Mouse (Mus musculus) midbrain, embryonic 10.5 days (tissue): Measurements from ENCODE around the gene Vps26c. TPM values are rescaled to one million over a fixed set of nuclear protein-coding genes. Genes with fewer than 3 reads are reported as not detected.

Experiments used
- DNase-seq: peaks from one replicate; pipeline ENCODE4 v3.0.0-alpha.2; 2017; ENCODE audit warnings: low spot score
- H3K27ac ChIP-seq: fragments of 300-500 bp; sonication (generic); replicated peaks from 2 replicates; pipeline ENCODE4 v1.5.1; 2016; ENCODE audit warnings: mild to moderate bottlenecking
- H3K27me3 ChIP-seq: fragments of 300-500 bp; sonication (generic); 2 replicates; pipeline ENCODE4 v1.6.1; 2016; ENCODE audit warnings: low read depth, mild to moderate bottlenecking; ENCODE audit not compliant: poor library complexity, severe bottlenecking
- H3K36me3 ChIP-seq: fragments of 300-500 bp; sonication (generic); 2 replicates; pipeline ENCODE4 v1.6.1; 2016; ENCODE audit warnings: mild to moderate bottlenecking, moderate library complexity
- H3K4me1 ChIP-seq: fragments of 300-500 bp; sonication (generic); 2 replicates; pipeline ENCODE4 v1.6.1; 2016
- H3K4me3 ChIP-seq: fragments of 300-500 bp; sonication (generic); 2 replicates; pipeline ENCODE4 v1.5.1; 2016; ENCODE audit warnings: mild to moderate bottlenecking, moderate library complexity
- H3K9me3 ChIP-seq: fragments of 300-500 bp; sonication (generic); replicated peaks from 2 replicates; pipeline ENCODE4 v1.6.1; 2016; ENCODE audit warnings: mild to moderate bottlenecking
- WGBS: fragments of 180-500 bp; shearing (Covaris S2); methylation state at CpG from one replicate; pipeline ENCODE4 v1.1.7; 2016; 5-methylcytosine and 5-hydroxymethylcytosine counted together
- polyA plus RNA-seq: library from polyadenylated mRNA; unstranded; fragments of >200 nt; fragmentation: Nextera tagmentation; extraction: Ambion mirVana; gene quantifications from 2 replicates; pipeline ENCODE4 v1.2.1, GENCODE M21; 2016

Gene Vps26c
- polyA plus RNA-seq, 1 experiment from 2014 or later = 63.4 TPM

DNA sequence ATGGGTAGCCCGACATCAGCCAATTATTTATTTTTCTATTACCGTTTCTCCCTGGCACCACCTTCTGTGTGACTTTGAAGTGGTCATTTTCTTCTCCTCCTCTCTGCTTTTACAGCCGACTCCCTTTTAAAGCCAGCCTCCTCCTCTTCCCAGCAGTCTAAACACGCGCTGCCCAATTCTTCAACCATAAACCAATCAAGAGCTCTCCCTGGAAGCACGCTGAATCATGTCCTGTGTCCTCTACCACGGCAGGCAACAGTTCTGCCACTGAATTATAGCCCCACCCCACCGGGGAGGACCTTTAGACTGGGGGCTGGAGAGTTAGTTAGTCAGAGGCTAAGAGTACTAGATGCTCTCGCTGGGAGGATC is 10.5 kb upstream of the Vps26c start:
- WGBS = 72% methylated on average over 9 of the region's 9 CpGs
- H3K27ac ChIP-seq = no peak overlapping the region
- no peaks in the 10 kb centered on the region for H3K36me3 ChIP-seq
- no peaks in the 10 kb centered on the region for H3K27me3 ChIP-seq
- no peak for DNase-seq
- H3K9me3 ChIP-seq = no peaks in the 10 kb centered on the region
- no peak overlapping the region for H3K4me3 ChIP-seq
- no peaks in the 10 kb centered on the region for H3K4me1 ChIP-seq

DNA sequence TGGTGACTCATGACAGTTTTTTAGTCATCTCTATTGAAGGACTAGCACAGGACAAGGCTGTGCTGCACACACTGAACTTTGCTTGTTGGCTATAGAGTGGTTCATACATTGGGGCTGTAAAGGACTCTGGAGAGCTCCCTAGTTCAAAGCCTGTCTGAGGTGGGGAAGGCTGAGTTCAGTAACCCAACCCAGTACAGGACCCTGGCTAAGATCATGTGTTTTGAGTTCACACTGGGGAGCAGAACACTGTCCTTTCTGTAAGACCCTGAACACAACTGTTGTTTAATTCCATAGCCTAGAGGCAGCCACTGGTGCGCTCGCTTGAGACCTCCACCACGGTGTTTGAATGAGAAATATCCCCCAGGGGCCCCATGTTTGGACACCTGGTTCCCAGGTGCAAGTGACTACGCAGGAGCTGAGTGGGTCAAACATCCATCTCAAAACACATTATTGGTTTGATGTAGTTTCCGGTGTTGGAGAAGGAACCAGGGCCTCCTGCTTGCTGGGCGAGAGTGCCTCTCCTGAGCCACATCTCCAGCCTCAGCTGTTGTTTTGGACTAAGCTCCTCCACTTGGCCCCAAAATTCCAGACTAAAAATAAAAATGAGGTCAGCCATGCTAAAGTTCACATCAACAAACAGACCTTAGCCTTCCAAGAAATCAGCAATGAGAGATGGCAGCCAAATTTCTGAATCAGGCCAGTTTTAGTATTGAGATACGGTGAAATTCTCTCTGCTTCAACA is 10.0 kb upstream of the Vps26c start:
- H3K27ac ChIP-seq = no peak overlapping the region
- no peaks in the 10 kb centered on the region for H3K9me3 ChIP-seq
- DNase-seq = no peak
- 79% methylated on average over 7 of the region's 7 CpGs for WGBS
- no peaks in the 10 kb centered on the region for H3K4me1 ChIP-seq
- H3K36me3 ChIP-seq = no peaks in the 10 kb centered on the region
- no peak overlapping the region for H3K4me3 ChIP-seq
- H3K27me3 ChIP-seq = no peaks in the 10 kb centered on the region

DNA sequence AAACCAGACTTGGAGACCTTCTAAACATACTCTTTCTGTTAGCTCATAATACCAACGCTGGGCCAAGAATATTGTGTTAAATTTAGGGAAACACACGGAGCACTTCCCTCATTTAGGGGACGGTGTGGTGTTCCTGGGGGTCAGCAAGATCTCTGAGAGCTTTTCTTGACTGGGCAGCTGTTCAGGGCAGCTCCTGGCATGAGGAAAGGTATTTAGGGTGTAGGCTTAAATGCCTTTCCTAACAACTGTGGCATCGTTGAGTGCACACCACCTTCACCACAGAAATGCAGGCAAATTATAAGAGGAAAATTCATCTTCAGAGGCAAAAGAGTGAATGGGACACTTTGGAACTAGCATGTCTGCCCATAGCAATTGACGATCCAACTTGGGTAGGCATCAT is 9.1 kb upstream of the Vps26c start:
- Histone ChIP-seq H3K27me3 (no peaks in the 10 kb centered on the region), H3K9me3 (no peaks in the 10 kb centered on the region), H3K4me3 (no peak overlapping the region), H3K4me1 (no peaks in the 10 kb centered on the region), H3K27ac (no peak overlapping the region), H3K36me3 (no peaks in the 10 kb centered on the region)
- no peak for DNase-seq
- 88% methylated on average over 5 of the region's 5 CpGs for WGBS

DNA sequence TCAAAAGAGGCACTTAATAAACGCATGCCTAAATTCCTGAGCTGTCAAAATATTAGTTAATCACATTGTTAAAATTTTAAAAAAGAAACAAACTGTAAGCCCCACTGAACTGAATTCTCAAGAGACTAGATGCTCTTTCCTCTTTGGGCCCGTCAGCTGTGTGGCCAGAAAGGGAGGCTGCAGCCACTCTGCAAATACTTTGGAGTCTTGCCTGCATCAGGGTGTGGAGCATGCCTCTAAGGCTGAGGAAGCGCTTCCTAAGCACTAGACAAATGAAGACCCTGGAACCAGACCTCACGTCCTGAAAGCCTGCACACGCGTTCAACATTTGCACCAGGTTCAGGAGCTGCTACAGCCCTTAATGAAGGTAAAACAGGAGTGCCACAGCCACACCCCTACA is 7.0 kb upstream of the Vps26c start:
- no peak overlapping the region for H3K4me3 ChIP-seq
- H3K4me1 ChIP-seq = no peaks in the 10 kb centered on the region
- no peak overlapping the region for H3K27ac ChIP-seq
- H3K27me3 ChIP-seq = no peaks in the 10 kb centered on the region
- no peaks in the 10 kb centered on the region for H3K36me3 ChIP-seq
- DNase-seq = no peak
- no peaks in the 10 kb centered on the region for H3K9me3 ChIP-seq
- WGBS = 84% methylated on average over 6 of the region's 6 CpGs

DNA sequence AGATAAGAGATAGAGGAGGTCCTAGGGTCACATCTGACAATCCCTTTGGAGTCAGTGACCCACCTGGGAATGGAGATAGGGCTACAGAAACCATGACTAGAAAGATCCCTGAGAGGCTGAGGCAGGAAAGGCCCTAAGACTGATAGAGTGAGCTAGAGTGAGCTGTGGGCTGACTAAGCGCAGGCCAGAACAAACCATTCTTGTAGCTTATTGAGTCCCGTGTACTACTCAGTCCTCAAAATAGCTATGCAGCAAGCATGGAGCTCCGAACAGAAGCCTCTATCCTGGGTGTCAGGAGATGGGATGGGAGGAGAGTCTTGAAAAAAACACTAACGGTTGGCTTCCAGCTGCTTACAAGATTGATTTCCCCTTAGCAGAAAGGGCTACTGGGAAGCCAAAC is 4.6 kb upstream of the Vps26c start:
- no peak for DNase-seq
- H3K9me3 ChIP-seq = no peaks in the 10 kb centered on the region
- H3K27me3 ChIP-seq = no peaks in the 10 kb centered on the region
- peaks cover 8% of the 10 kb centered on the region for H3K4me1 ChIP-seq
- no peaks in the 10 kb centered on the region for H3K36me3 ChIP-seq
- H3K27ac ChIP-seq = no peak overlapping the region
- WGBS = 93% methylated on average over 4 of the region's 4 CpGs
- H3K4me3 ChIP-seq = no peak overlapping the region

DNA sequence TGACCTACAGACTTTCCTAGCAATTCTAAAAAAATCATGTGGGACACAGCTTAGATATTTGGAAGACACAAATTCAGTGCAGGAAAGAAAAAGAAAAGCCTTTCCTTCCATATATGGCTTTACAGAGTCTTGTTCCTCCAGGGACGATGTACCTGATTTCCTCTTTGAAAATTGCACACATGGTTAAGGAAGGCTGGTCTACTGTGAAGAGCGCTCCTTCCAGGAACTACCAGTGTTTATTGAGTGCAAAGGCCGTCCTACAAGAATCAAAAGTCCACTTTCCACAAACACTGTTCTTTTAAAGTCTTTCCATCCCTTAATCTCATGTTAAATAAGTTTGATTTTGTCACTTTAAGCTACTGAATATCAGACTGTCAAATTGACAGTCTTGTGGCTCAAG is 916 bp upstream of the Vps26c start:
- H3K27ac ChIP-seq = peak overlapping the region; percentile 92
- H3K4me1 ChIP-seq = peaks cover 29% of the 10 kb centered on the region
- no peaks in the 10 kb centered on the region for H3K36me3 ChIP-seq
- no peak for DNase-seq
- no peaks in the 10 kb centered on the region for H3K27me3 ChIP-seq
- 74% methylated on average over 3 of the region's 3 CpGs for WGBS
- H3K4me3 ChIP-seq = peak overlapping the region; percentile 96
- H3K9me3 ChIP-seq = no peaks in the 10 kb centered on the region

DNA sequence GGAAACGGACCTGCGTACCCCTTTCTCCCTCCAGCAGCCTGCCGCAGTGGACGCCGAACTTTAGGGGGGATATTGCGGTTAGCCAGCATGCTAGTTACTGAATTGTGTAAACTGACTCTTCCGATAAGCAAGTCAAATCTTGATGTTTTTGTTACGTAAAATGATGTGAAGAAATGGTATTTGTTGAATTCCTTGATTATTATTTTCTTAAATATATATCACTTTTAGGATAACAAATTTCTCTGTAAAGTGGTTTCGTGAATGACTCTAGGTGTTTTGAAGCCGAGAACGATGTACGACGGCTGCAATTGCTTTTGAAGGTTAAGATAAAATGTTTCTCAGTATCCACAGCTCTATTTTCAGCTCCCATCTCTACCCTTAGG is 513 bp upstream of the Vps26c start:
- Histone ChIP-seq H3K27ac (peak overlapping the region; percentile 92), H3K36me3 (no peaks in the 10 kb centered on the region), H3K9me3 (no peaks in the 10 kb centered on the region), H3K4me3 (peak overlapping the region; percentile 96), H3K27me3 (no peaks in the 10 kb centered on the region), H3K4me1 (peaks cover 29% of the 10 kb centered on the region)
- 9% methylated on average over 13 of the region's 13 CpGs for WGBS
- DNase-seq = no peak

DNA sequence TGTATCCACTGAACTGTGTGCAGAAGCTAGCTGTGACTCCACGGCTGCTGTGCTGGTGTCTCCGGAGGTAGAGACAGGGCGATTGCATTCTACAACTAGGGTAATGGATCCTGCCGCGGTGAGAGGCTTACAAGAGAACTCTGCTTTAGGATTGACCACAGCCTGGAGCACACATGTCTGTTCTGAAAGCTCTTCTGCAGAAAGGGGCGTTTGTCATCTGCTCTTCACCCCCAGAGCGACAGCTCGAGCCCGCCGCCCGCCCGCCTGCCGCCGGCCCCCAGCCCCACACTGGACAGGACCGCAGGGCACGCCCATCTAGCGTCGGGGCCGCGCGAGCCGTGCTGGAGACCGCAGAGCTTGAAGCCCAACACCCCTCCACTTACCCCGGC is 681 bp downstream of the Vps26c start:
- no peaks in the 10 kb centered on the region for H3K9me3 ChIP-seq
- WGBS = 0% methylated on average over 24 of the region's 24 CpGs
- peaks cover 29% of the 10 kb centered on the region for H3K4me1 ChIP-seq
- H3K36me3 ChIP-seq = no peaks in the 10 kb centered on the region
- H3K27me3 ChIP-seq = no peaks in the 10 kb centered on the region
- H3K4me3 ChIP-seq = peak overlapping the region; percentile 96
- H3K27ac ChIP-seq = peak overlapping the region; percentile 92
- DNase-seq = no peak

DNA sequence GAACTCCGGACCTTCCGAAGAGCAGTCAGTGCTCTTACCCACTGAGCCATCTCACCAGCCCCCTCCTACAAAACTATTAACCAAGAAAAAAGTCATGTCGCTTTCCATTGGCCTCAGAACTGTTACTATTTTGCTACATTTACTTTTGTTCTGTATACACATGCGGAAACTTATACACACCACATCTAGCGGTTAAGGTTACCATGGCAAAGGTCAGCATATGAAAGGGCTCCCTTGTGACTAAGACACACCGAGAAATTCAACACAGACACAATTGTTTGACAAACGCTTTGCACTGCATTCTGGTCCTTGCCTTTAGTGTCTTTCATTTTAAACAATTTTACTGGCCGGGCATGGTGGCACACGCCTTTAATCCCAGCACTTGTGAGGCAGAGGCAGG is 1.9 kb downstream of the Vps26c start:
- peak overlapping the region; percentile 96; the same call in 1 of the 2 replicates for H3K4me3 ChIP-seq
- peaks cover 29% of the 10 kb centered on the region for H3K4me1 ChIP-seq
- H3K27ac ChIP-seq = no peak overlapping the region
- H3K27me3 ChIP-seq = no peaks in the 10 kb centered on the region
- no peaks in the 10 kb centered on the region for H3K36me3 ChIP-seq
- no peak for DNase-seq
- WGBS = 92% methylated on average over 9 of the region's 9 CpGs
- H3K9me3 ChIP-seq = no peaks in the 10 kb centered on the region

DNA sequence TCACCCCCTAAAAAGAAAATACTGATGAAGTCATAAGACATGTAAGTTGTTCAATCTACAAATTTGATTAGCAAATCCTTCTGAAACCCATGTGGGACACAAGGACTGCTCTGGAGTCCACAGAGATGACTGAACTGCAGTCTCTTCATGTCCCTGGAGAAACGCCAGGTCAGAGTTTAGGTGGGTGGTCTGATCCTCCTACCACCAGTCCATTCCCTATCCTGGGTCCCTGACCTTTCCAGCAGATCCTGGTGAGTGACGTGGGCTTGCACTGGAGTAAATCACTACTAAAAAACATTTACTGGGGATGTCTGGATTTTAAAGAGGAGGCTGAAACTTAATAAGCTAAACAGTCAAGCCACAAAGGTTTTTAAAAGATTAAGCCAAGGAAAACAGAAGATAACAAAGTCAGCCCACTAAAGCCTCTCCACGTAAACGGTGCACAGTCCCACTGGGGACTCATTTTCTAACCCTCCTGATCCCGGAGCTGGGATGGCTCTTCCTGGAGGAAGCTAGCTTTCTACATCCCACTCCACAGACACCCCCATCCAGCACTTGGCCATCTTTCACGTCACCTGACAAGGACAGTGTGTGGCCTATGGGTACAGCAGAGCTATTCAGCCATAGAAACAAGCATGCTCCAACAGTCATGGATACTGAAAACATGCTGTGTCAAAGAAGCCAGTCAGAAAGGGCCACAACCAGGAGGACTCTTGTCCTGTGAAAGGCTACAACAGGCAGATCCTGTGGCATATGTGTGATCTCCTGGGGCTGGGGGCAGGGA is 2.8 kb downstream of the Vps26c start:
- H3K9me3 ChIP-seq = no peaks in the 10 kb centered on the region
- no peak for DNase-seq
- H3K36me3 ChIP-seq = 0 out of 2 replicates have a peak, but pooled peaks cover 4% of the 10 kb centered on the region
- no peaks in the 10 kb centered on the region for H3K27me3 ChIP-seq
- H3K4me3 ChIP-seq = no peak overlapping the region
- no peak overlapping the region for H3K27ac ChIP-seq
- 72% methylated on average over 6 of the region's 6 CpGs for whole genome bisulfite sequencing
- peaks cover 29% of the 10 kb centered on the region for H3K4me1 ChIP-seq

DNA sequence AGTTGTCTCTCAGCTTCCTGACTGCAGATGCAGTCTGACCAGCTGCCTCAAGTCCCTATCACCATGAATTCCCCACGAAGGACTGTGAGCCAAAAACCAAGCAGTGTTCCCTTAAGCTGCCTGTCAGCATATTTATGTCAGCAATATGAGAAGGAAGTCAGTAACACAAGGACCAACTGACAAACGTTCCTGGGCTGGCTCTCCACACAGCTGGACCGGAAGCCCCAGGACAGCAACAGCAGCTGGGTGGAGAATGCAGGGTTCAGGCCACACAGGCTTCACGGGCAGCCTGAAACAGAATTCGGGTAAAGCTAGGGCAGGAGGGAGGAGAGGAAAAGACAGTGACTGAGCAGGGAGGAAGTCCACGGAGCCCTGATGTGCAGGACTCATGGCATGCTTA is 7.6 kb downstream of the Vps26c start:
- DNase-seq = no peak
- H3K27me3 ChIP-seq = no peaks in the 10 kb centered on the region
- H3K36me3 ChIP-seq = 0 out of 2 replicates have a peak, but pooled peaks cover 5% of the 10 kb centered on the region
- 74% methylated on average over 6 of the region's 6 CpGs for WGBS
- H3K9me3 ChIP-seq = no peaks in the 10 kb centered on the region
- H3K27ac ChIP-seq = no peak overlapping the region
- peaks cover 5% of the 10 kb centered on the region; the same call in 1 of the 2 replicates for H3K4me1 ChIP-seq
- H3K4me3 ChIP-seq = no peak overlapping the region

DNA sequence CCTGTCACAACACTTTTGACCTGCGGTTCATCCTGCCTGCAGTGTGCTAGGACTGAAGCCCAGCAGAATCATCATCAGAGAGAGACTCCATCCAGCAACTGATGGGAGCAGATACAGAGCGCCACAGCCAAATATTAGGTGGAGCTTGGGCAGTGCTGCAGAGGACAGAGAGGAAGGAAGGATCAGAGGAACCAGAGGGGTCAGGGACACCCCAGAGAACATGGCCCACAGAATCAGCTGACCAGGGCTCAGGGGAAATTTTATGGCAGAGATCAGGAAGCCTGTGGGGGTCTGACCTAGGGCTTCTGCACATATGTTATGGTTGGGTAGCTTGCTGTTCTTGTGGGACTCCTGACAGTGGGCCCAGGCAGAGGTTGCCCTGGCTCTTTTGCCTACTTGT is 9.0 kb downstream of the Vps26c start:
- H3K27ac ChIP-seq = no peak overlapping the region
- DNase-seq = no peak
- H3K36me3 ChIP-seq = peaks cover 9% of the 10 kb centered on the region
- WGBS = 94% methylated on average over 2 of the region's 2 CpGs
- no peak overlapping the region for H3K4me3 ChIP-seq
- no peaks in the 10 kb centered on the region for H3K4me1 ChIP-seq
- no peaks in the 10 kb centered on the region for H3K9me3 ChIP-seq
- H3K27me3 ChIP-seq = no peaks in the 10 kb centered on the region

DNA sequence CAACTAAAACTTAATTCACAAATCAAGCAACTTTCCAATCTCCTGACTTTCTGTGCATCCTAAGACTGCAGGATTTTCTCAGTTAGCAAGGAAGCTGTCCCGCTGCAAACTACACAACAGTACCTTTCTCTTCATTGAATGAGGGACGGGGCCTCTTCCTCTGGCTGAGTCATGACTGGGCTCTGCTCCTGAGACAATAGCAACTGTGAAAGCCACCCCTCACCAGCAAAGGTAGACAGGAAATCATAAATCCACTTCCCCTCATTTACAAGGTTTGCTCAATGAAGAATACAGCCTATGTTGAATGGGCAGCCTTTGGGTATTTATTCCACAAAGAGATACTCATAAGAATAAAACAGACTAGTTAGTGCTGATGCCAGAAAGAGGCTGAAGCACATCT is 16.6 kb downstream of the Vps26c start:
- no peaks in the 10 kb centered on the region for H3K27me3 ChIP-seq
- no peak for DNase-seq
- H3K9me3 ChIP-seq = no peaks in the 10 kb centered on the region
- peaks cover 59% of the 10 kb centered on the region for H3K36me3 ChIP-seq
- H3K4me3 ChIP-seq = no peak overlapping the region
- 83% methylated on average over 2 of the region's 2 CpGs for WGBS
- H3K27ac ChIP-seq = no peak overlapping the region
- no peaks in the 10 kb centered on the region for H3K4me1 ChIP-seq
